Mouse (Mus musculus) embryonic facial prominence, embryonic 13.5 days (tissue): ENCODE data around the gene Alg1. TPM values are rescaled to one million over a fixed set of nuclear protein-coding genes. Genes with fewer than 3 reads are reported as not detected.

Experiments
- ATAC-seq: fragments of 200-750 bp; cut with Nextera tagmentation; 2 replicates; pipeline ENCODE4 v1.8.0; 2017; ENCODE audit warnings: low read depth; ENCODE audit not compliant: insufficient number of reproducible peaks, insufficient read depth, low FRiP score, low TSS enrichment
- H3K27ac ChIP-seq: fragments of 300-500 bp; sonication (generic); 2 replicates; pipeline ENCODE4 v1.5.1; 2015; ENCODE audit warnings: moderate library complexity, mild to moderate bottlenecking, inconsistent platforms
- H3K27me3 ChIP-seq: fragments of 300-500 bp; sonication (generic); 2 replicates; pipeline ENCODE4 v1.6.1; 2015; ENCODE audit warnings: mild to moderate bottlenecking, inconsistent platforms
- H3K36me3 ChIP-seq: fragments of 300-500 bp; sonication (generic); 2 replicates; pipeline ENCODE4 v1.6.1; 2015; ENCODE audit warnings: mild to moderate bottlenecking, inconsistent platforms
- H3K4me1 ChIP-seq: fragments of 300-500 bp; sonication (generic); 2 replicates; pipeline ENCODE4 v1.6.1; 2015; ENCODE audit warnings: inconsistent platforms
- H3K4me2 ChIP-seq: fragments of 300-500 bp; sonication (generic); 2 replicates; pipeline ENCODE4 v1.6.1; 2015; ENCODE audit warnings: moderate library complexity, mild to moderate bottlenecking, inconsistent platforms
- H3K4me3 ChIP-seq: fragments of 300-500 bp; sonication (generic); 2 replicates; pipeline ENCODE4 v1.5.1; 2015; ENCODE audit warnings: mild to moderate bottlenecking, inconsistent platforms
- H3K9ac ChIP-seq: fragments of 300-500 bp; sonication (generic); 2 replicates; pipeline ENCODE4 v1.6.1; 2015; ENCODE audit warnings: mild to moderate bottlenecking, inconsistent platforms
- H3K9me3 ChIP-seq: fragments of 300-500 bp; sonication (generic); 2 replicates; pipeline ENCODE4 v1.6.1; 2016; ENCODE audit warnings: inconsistent platforms
- WGBS: fragments of 180-500 bp; shearing (Covaris S2); methylation state at CpG from one replicate; pipeline ENCODE4 v1.1.7; 2015; ENCODE audit warnings: mixed read lengths; 5-methylcytosine and 5-hydroxymethylcytosine counted together
- polyA plus RNA-seq: library from polyadenylated mRNA; unstranded; fragments of >200 nt; fragmentation: Nextera tagmentation; extraction: Ambion mirVana; gene quantifications from 2 replicates; pipeline ENCODE4 v1.2.1, GENCODE M21; 2015

The Alg1 gene
- 31.2 and 38.1 TPM in 2 replicates for polyA plus RNA-seq

GRCm38 (mm10) chr16:5233418-5234313 is at the start of gene Alg1:
Gene Alg1, plus strand, starts transcription at chr16:5233621.
- Histone ChIP-seq H3K9ac (peak within 1 kb of the TSS; percentile 87), H3K27me3 (no peaks in the 10 kb centered on the region), H3K4me3 (peak within 1 kb of the TSS; percentile 88), H3K9me3 (no peaks in the 10 kb centered on the region; the same call in 1 of the 2 replicates), H3K4me1 (peaks cover 12% of the 10 kb centered on the region), H3K27ac (no peak within 1 kb of the TSS), H3K36me3 (peaks cover 12% of the 10 kb centered on the region; the same call in 1 of the 2 replicates), H3K4me2 (peak within 1 kb of the TSS; percentile 90)
- ATAC-seq, result peak; percentile 96
- WGBS, result 3% methylated on average over 47 of the region's 47 CpGs

GRCm38 (mm10) chr16:5184101-5184500 is 49.3 kb upstream of the Alg1 start:
- 54% methylated on average over 8 of the region's 8 CpGs for WGBS
- Histone ChIP-seq H3K9ac (no peak overlapping the region), H3K4me1 (no peaks in the 10 kb centered on the region), H3K4me3 (no peak overlapping the region), H3K27me3 (no peaks in the 10 kb centered on the region), H3K27ac (no peak overlapping the region), H3K9me3 (no peaks in the 10 kb centered on the region), H3K4me2 (no peak overlapping the region), H3K36me3 (no peaks in the 10 kb centered on the region)
- ATAC-seq, result no peak

GRCm38 (mm10) chr16:5184956-5185355 is 48.5 kb upstream of the Alg1 start:
- H3K4me2 ChIP-seq, result no peak overlapping the region
- H3K4me1 ChIP-seq, result no peaks in the 10 kb centered on the region
- H3K27me3 ChIP-seq, result no peaks in the 10 kb centered on the region
- no peak overlapping the region for H3K9ac ChIP-seq
- no peak overlapping the region for H3K4me3 ChIP-seq
- H3K27ac ChIP-seq, result no peak overlapping the region
- ATAC-seq, result no peak
- H3K36me3 ChIP-seq, result no peaks in the 10 kb centered on the region
- WGBS, result 81% methylated on average over 5 of the region's 5 CpGs
- H3K9me3 ChIP-seq, result no peaks in the 10 kb centered on the region

- Histone ChIP-seq H3K36me3 (no peaks in the 10 kb centered on the region), H3K4me1 (no peaks in the 10 kb centered on the region), H3K9me3 (no peaks in the 10 kb centered on the region), H3K4me3 (no peak overlapping the region), H3K9ac (no peak overlapping the region), H3K27ac (no peak overlapping the region), H3K27me3 (no peaks in the 10 kb centered on the region), H3K4me2 (no peak overlapping the region)
- 66% methylated on average over 7 of the region's 7 CpGs for WGBS
- ATAC-seq, result no peak
These were observed 47.7 kb upstream of the Alg1 start for GRCm38 (mm10) chr16:5185691-5186090.

GRCm38 (mm10) chr16:5186234-5186633 is 47.2 kb upstream of the Alg1 start:
- H3K9ac ChIP-seq, result no peak overlapping the region
- H3K4me1 ChIP-seq, result no peaks in the 10 kb centered on the region
- no peaks in the 10 kb centered on the region for H3K36me3 ChIP-seq
- 73% methylated on average over 7 of the region's 7 CpGs for WGBS
- no peaks in the 10 kb centered on the region for H3K27me3 ChIP-seq
- no peak for ATAC-seq
- no peaks in the 10 kb centered on the region for H3K9me3 ChIP-seq
- H3K4me2 ChIP-seq, result no peak overlapping the region
- H3K27ac ChIP-seq, result no peak overlapping the region
- no peak overlapping the region for H3K4me3 ChIP-seq

GRCm38 (mm10) chr16:5195080-5195479 is 38.3 kb upstream of the Alg1 start:
- no peak overlapping the region for H3K27ac ChIP-seq
- no peak overlapping the region for H3K9ac ChIP-seq
- no peak overlapping the region for H3K4me2 ChIP-seq
- H3K27me3 ChIP-seq, result no peaks in the 10 kb centered on the region
- no peaks in the 10 kb centered on the region for H3K4me1 ChIP-seq
- peaks cover 23% of the 10 kb centered on the region; the same call in 1 of the 2 replicates for H3K36me3 ChIP-seq
- WGBS, result 28% methylated on average over 6 of the region's 6 CpGs
- no peaks in the 10 kb centered on the region for H3K9me3 ChIP-seq
- ATAC-seq, result no peak
- no peak overlapping the region for H3K4me3 ChIP-seq

GRCm38 (mm10) chr16:5202681-5203080 is 30.7 kb upstream of the Alg1 start:
- peak overlapping the region; percentile 93 for H3K4me2 ChIP-seq
- peaks cover 21% of the 10 kb centered on the region; the same call in 1 of the 2 replicates for H3K36me3 ChIP-seq
- no peak for ATAC-seq
- H3K27ac ChIP-seq, result no peak overlapping the region
- H3K27me3 ChIP-seq, result peaks cover 15% of the 10 kb centered on the region
- peaks cover 11% of the 10 kb centered on the region for H3K4me1 ChIP-seq
- H3K4me3 ChIP-seq, result peak overlapping the region; percentile 90
- H3K9me3 ChIP-seq, result no peaks in the 10 kb centered on the region
- 16% methylated on average over 4 of the region's 4 CpGs for WGBS
- H3K9ac ChIP-seq, result no peak overlapping the region

- WGBS, result 1% methylated on average over 36 of the region's 36 CpGs
- 0 out of 2 replicates have a peak, but pooled peaks have one; percentile 2 for ATAC-seq
- no peaks in the 10 kb centered on the region for H3K9me3 ChIP-seq
- no peak overlapping the region for H3K27ac ChIP-seq
- H3K27me3 ChIP-seq, result peaks cover 15% of the 10 kb centered on the region
- H3K4me3 ChIP-seq, result peak overlapping the region; percentile 90
- peaks cover 19% of the 10 kb centered on the region; the same call in 1 of the 2 replicates for H3K36me3 ChIP-seq
- peak overlapping the region; percentile 74 for H3K9ac ChIP-seq
- peak overlapping the region; percentile 93 for H3K4me2 ChIP-seq
- H3K4me1 ChIP-seq, result peaks cover 11% of the 10 kb centered on the region
These were observed 30.2 kb upstream of the Alg1 start for GRCm38 (mm10) chr16:5203200-5203599.

- Histone ChIP-seq H3K9me3 (no peaks in the 10 kb centered on the region), H3K4me2 (peak within 1 kb of the TSS; percentile 93), H3K4me3 (peak within 1 kb of the TSS; percentile 90), H3K9ac (peak within 1 kb of the TSS; percentile 74), H3K27me3 (peaks cover 15% of the 10 kb centered on the region), H3K27ac (no peak within 1 kb of the TSS), H3K4me1 (peaks cover 11% of the 10 kb centered on the region), H3K36me3 (peaks cover 13% of the 10 kb centered on the region; the same call in 1 of the 2 replicates)
- 0 out of 2 replicates have a peak, but pooled peaks have one; percentile 74 for ATAC-seq
- WGBS, result 5% methylated on average over 40 of the region's 40 CpGs
These were observed 29.6 kb upstream of the Alg1 start, which contains the start of gene Nagpa for GRCm38 (mm10) chr16:5203668-5204433. Gene Nagpa, minus strand, starts transcription at chr16:5204012.

GRCm38 (mm10) chr16:5205431-5205970 is 27.9 kb upstream of the Alg1 start:
- H3K9ac ChIP-seq, result no peak overlapping the region
- ATAC-seq, result no peak
- WGBS, result 81% methylated on average over 5 of the region's 5 CpGs

GRCm38 (mm10) chr16:5206051-5206450 is 27.4 kb upstream of the Alg1 start:
- Histone ChIP-seq H3K27me3 (peaks cover 15% of the 10 kb centered on the region), H3K36me3 (no peaks in the 10 kb centered on the region), H3K4me2 (no peak overlapping the region), H3K9me3 (no peaks in the 10 kb centered on the region), H3K27ac (no peak overlapping the region), H3K9ac (no peak overlapping the region), H3K4me3 (no peak overlapping the region), H3K4me1 (peaks cover 11% of the 10 kb centered on the region)
- no peak for ATAC-seq
- WGBS, result 68% methylated on average over 5 of the region's 5 CpGs

More at GRCm38 (mm10) chr16:5205431-5205970, 27.9 kb upstream of the Alg1 start:
- no peak overlapping the region for H3K4me3 ChIP-seq
- H3K36me3 ChIP-seq, result no peaks in the 10 kb centered on the region
- H3K4me2 ChIP-seq, result no peak overlapping the region
- H3K27me3 ChIP-seq, result peaks cover 15% of the 10 kb centered on the region
- H3K27ac ChIP-seq, result no peak overlapping the region
- H3K4me1 ChIP-seq, result peaks cover 11% of the 10 kb centered on the region
- no peaks in the 10 kb centered on the region for H3K9me3 ChIP-seq
